Mouse (Mus musculus): ENCODE results near the gene Hsf2bp. TPM values are rescaled to one million over a fixed set of nuclear protein-coding genes. Genes with fewer than 3 reads are reported as not detected.

Hsf2bp gene
- polyA plus RNA-seq, 1 experiment from 2014 or later: 0.99 TPM

- ATAC-seq (ENCODE audit: low FRiP score, low TSS enrichment): no peak
- no peak overlapping the region for H3K27ac ChIP-seq (ENCODE audit: low read length)
- H3K4me2 ChIP-seq (replicated peaks; ENCODE audit: low read depth, low read length): no peak overlapping the region
- no peak overlapping the region for H3K9ac ChIP-seq (replicated peaks; ENCODE audit: low read length)
- WGBS: 68% methylated on average over 5 of the region's 5 CpGs
- H3K27me3 ChIP-seq (ENCODE audit: insufficient read depth, low read length): no peaks in the 10 kb centered on the region
- H3K4me1 ChIP-seq (ENCODE audit: insufficient read depth, low read length): no peaks in the 10 kb centered on the region
- no peaks in the 10 kb centered on the region for H3K36me3 ChIP-seq (ENCODE audit: insufficient read depth, low read length)
- H3K4me3 ChIP-seq (ENCODE audit: low read length): no peak overlapping the region
- no peaks in the 10 kb centered on the region for H3K9me3 ChIP-seq (ENCODE audit: low read length)
Observed at GRCm38 (mm10) chr17:31974694-31975093, 61.5 kb downstream of the Hsf2bp start.

- Histone ChIP-seq H3K9ac (replicated peaks; ENCODE audit: low read length) (no peak overlapping the region), H3K9me3 (ENCODE audit: low read length) (no peaks in the 10 kb centered on the region), H3K4me1 (ENCODE audit: insufficient read depth, low read length) (no peaks in the 10 kb centered on the region), H3K27ac (ENCODE audit: low read length) (no peak overlapping the region), H3K27me3 (ENCODE audit: insufficient read depth, low read length) (no peaks in the 10 kb centered on the region), H3K36me3 (ENCODE audit: insufficient read depth, low read length) (no peaks in the 10 kb centered on the region), H3K4me3 (ENCODE audit: low read length) (no peak overlapping the region), H3K4me2 (replicated peaks; ENCODE audit: low read depth, low read length) (no peak overlapping the region)
- 78% methylated on average over 7 of the region's 7 CpGs for WGBS
- no peak for ATAC-seq (ENCODE audit: low FRiP score, low TSS enrichment)
Observed at GRCm38 (mm10) chr17:31973664-31974230, 62.4 kb downstream of the Hsf2bp start.

GRCm38 (mm10) chr17:31970890-31971289, 65.3 kb downstream of the Hsf2bp start:
- Histone ChIP-seq H3K4me1 (ENCODE audit: insufficient read depth, low read length) (peaks cover 18% of the 10 kb centered on the region), H3K27ac (ENCODE audit: low read length) (no peak overlapping the region), H3K9me3 (ENCODE audit: low read length) (no peaks in the 10 kb centered on the region), H3K4me3 (ENCODE audit: low read length) (no peak overlapping the region), H3K9ac (replicated peaks; ENCODE audit: low read length) (no peak overlapping the region), H3K27me3 (ENCODE audit: insufficient read depth, low read length) (no peaks in the 10 kb centered on the region), H3K4me2 (replicated peaks; ENCODE audit: low read depth, low read length) (no peak overlapping the region), H3K36me3 (ENCODE audit: insufficient read depth, low read length) (no peaks in the 10 kb centered on the region)
- ATAC-seq (ENCODE audit: low FRiP score, low TSS enrichment): no peak
- 90% methylated on average over 2 of the region's 2 CpGs for WGBS

GRCm38 (mm10) chr17:31968801-31969200, 67.3 kb downstream of the Hsf2bp start:
- Histone ChIP-seq H3K4me1 (ENCODE audit: insufficient read depth, low read length) (peaks cover 22% of the 10 kb centered on the region), H3K9me3 (ENCODE audit: low read length) (no peaks in the 10 kb centered on the region), H3K36me3 (ENCODE audit: insufficient read depth, low read length) (no peaks in the 10 kb centered on the region), H3K27ac (ENCODE audit: low read length) (no peak overlapping the region), H3K9ac (replicated peaks; ENCODE audit: low read length) (no peak overlapping the region), H3K4me3 (ENCODE audit: low read length) (no peak overlapping the region), H3K4me2 (replicated peaks; ENCODE audit: low read depth, low read length) (no peak overlapping the region), H3K27me3 (ENCODE audit: insufficient read depth, low read length) (no peaks in the 10 kb centered on the region)
- no peak for ATAC-seq (ENCODE audit: low FRiP score, low TSS enrichment)
- WGBS: 78% methylated on average over 1 of the region's 1 CpGs

GRCm38 (mm10) chr17:31967311-31967710, 68.8 kb downstream of the Hsf2bp start:
- no peaks in the 10 kb centered on the region for H3K9me3 ChIP-seq (ENCODE audit: low read length)
- no peaks in the 10 kb centered on the region for H3K27me3 ChIP-seq (ENCODE audit: insufficient read depth, low read length)
- H3K4me2 ChIP-seq (replicated peaks; ENCODE audit: low read depth, low read length): no peak overlapping the region
- peak overlapping the region; percentile 95 for H3K27ac ChIP-seq (ENCODE audit: low read length)
- H3K4me1 ChIP-seq (ENCODE audit: insufficient read depth, low read length): peaks cover 22% of the 10 kb centered on the region
- H3K4me3 ChIP-seq (ENCODE audit: low read length): no peak overlapping the region
- no peak overlapping the region for H3K9ac ChIP-seq (replicated peaks; ENCODE audit: low read length)
- H3K36me3 ChIP-seq (ENCODE audit: insufficient read depth, low read length): no peaks in the 10 kb centered on the region
- WGBS: 56% methylated on average over 4 of the region's 4 CpGs
- ATAC-seq (ENCODE audit: low FRiP score, low TSS enrichment): no peak

DNA sequence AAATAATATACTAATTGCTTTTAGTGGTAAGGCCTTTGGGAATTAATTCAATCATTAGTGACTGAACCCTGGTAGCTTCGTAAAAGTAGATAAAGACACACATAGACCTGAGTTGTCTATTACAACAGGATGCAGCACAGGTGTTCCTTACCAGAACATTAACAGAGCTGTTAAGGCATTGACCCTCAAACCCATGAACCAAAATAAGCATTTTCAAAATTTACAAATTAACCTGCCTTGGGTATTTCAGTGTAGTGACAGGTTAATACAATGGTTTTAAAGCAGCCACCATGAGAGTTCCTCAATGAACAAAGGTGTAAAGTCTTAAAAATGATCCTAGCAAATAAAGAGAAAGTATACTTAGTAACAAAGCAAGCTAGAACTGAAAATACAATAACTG, 69.6 kb downstream of the Hsf2bp start:
- Histone ChIP-seq H3K4me2 (replicated peaks; ENCODE audit: low read depth, low read length) (no peak overlapping the region), H3K27ac (ENCODE audit: low read length) (peak overlapping the region; percentile 95)
- 75% methylated on average over 1 of the region's 1 CpGs for WGBS

DNA sequence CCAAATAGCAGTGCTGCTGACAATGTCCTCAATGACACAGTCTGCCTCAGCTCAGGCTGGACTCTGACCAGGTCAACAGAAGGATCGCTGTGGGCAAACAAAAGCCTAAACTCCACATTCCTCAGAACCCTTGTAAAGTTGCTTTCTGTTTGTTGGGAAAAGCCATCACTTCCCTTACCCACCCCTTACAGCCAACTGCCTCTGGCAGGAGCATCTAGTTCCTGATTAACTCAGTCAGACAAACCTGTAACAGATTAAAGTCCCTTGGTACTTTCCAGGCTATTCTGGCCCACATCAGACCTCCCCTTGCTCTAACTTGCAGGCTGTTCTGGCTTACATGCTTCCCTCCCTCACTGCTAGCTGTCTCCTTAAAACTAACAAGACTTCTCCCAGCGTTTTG, 70.5 kb downstream of the Hsf2bp start:
- WGBS: 18% methylated on average over 2 of the region's 2 CpGs
- Histone ChIP-seq H3K36me3 (ENCODE audit: insufficient read depth, low read length) (no peaks in the 10 kb centered on the region), H3K4me3 (ENCODE audit: low read length) (no peak overlapping the region), H3K9ac (replicated peaks; ENCODE audit: low read length) (0 out of 2 replicates have a peak overlapping the region, but pooled peaks have one; percentile 22), H3K4me1 (ENCODE audit: insufficient read depth, low read length) (peaks cover 22% of the 10 kb centered on the region), H3K27ac (ENCODE audit: low read length) (peak overlapping the region; percentile 95), H3K9me3 (ENCODE audit: low read length) (no peaks in the 10 kb centered on the region), H3K4me2 (replicated peaks; ENCODE audit: low read depth, low read length) (no peak overlapping the region), H3K27me3 (ENCODE audit: insufficient read depth, low read length) (no peaks in the 10 kb centered on the region)
- ATAC-seq (ENCODE audit: low FRiP score, low TSS enrichment): peak; percentile 95

More for the DNA sequence above, 69.6 kb downstream of the Hsf2bp start:
- Histone ChIP-seq H3K27me3 (ENCODE audit: insufficient read depth, low read length) (no peaks in the 10 kb centered on the region), H3K9ac (replicated peaks; ENCODE audit: low read length) (no peak overlapping the region), H3K4me1 (ENCODE audit: insufficient read depth, low read length) (peaks cover 22% of the 10 kb centered on the region), H3K9me3 (ENCODE audit: low read length) (no peaks in the 10 kb centered on the region), H3K4me3 (ENCODE audit: low read length) (no peak overlapping the region), H3K36me3 (ENCODE audit: insufficient read depth, low read length) (no peaks in the 10 kb centered on the region)
- ATAC-seq (ENCODE audit: low FRiP score, low TSS enrichment): no peak; the same call in 1 of the 2 replicates

DNA sequence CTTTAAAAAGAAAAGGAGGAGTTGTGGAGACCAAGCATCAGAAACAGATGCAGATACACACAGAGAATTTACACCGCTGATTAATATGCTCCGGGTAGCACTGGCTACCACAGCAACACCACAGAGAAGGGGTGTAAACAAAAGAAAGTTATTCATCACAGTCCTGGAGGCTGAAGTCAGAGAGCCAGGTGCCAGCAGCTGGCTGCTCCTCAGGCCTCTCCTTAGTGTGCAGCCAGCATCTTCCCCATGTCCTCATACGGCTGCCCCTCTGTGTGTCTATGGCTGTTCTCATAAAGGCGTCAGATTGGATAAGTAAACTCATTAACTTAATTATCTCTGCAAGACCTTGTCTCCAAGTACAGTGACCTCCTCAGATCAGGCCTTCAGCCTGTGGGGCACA, 73.2 kb downstream of the Hsf2bp start:
- Histone ChIP-seq H3K36me3 (ENCODE audit: insufficient read depth, low read length) (no peaks in the 10 kb centered on the region), H3K9ac (replicated peaks; ENCODE audit: low read length) (no peak overlapping the region), H3K4me3 (ENCODE audit: low read length) (no peak overlapping the region), H3K9me3 (ENCODE audit: low read length) (no peaks in the 10 kb centered on the region), H3K4me1 (ENCODE audit: insufficient read depth, low read length) (peaks cover 21% of the 10 kb centered on the region), H3K27ac (ENCODE audit: low read length) (no peak overlapping the region), H3K27me3 (ENCODE audit: insufficient read depth, low read length) (no peaks in the 10 kb centered on the region), H3K4me2 (replicated peaks; ENCODE audit: low read depth, low read length) (no peak overlapping the region)
- 74% methylated on average over 4 of the region's 4 CpGs for WGBS
- no peak for ATAC-seq (ENCODE audit: low FRiP score, low TSS enrichment)

GRCm38 (mm10) chr17:31962281-31962680, 73.9 kb downstream of the Hsf2bp start:
- WGBS: 82% methylated on average over 5 of the region's 5 CpGs
- Histone ChIP-seq H3K4me1 (ENCODE audit: insufficient read depth, low read length) (peaks cover 14% of the 10 kb centered on the region), H3K4me2 (replicated peaks; ENCODE audit: low read depth, low read length) (no peak overlapping the region), H3K9ac (replicated peaks; ENCODE audit: low read length) (no peak overlapping the region), H3K4me3 (ENCODE audit: low read length) (no peak overlapping the region), H3K9me3 (ENCODE audit: low read length) (no peaks in the 10 kb centered on the region), H3K27ac (ENCODE audit: low read length) (no peak overlapping the region), H3K27me3 (ENCODE audit: insufficient read depth, low read length) (no peaks in the 10 kb centered on the region), H3K36me3 (ENCODE audit: insufficient read depth, low read length) (no peaks in the 10 kb centered on the region)
- ATAC-seq (ENCODE audit: low FRiP score, low TSS enrichment): no peak

DNA sequence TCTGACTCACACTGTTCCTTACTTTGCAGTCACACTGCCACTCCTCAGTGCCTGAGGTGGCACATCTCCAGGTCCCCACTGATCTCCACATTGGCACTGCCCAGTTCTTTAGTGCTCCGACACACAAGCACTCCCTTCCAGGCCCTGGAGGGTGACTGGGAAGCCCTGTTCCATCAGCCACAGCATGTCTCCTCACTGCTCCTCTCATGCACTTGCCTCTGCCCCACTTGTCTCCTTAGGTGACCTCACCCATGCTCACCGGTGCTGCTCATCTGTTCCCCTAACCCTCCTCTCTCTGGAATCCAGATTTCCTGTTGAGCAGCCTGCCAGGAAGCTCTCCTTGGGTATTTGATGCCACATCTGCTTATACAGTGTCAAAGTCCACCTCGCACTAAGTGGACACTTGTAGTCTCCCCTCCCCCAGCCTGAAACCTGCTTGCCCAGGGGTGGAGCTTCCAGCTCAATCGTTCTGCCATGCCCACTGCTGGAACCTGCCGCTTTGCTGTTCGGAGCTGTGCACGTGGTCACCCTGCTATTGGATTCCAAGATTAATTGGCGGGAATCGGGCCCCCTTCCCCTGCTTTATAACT, 81.5 kb downstream of the Hsf2bp start:
- H3K4me3 ChIP-seq (ENCODE audit: low read length): no peak overlapping the region
- H3K4me2 ChIP-seq (replicated peaks; ENCODE audit: low read depth, low read length): no peak overlapping the region
- 90% methylated on average over 9 of the region's 9 CpGs for WGBS
- no peaks in the 10 kb centered on the region for H3K9me3 ChIP-seq (ENCODE audit: low read length)
- no peak overlapping the region for H3K9ac ChIP-seq (replicated peaks; ENCODE audit: low read length)
- no peaks in the 10 kb centered on the region for H3K4me1 ChIP-seq (ENCODE audit: insufficient read depth, low read length)
- no peaks in the 10 kb centered on the region for H3K27me3 ChIP-seq (ENCODE audit: insufficient read depth, low read length)
- no peak overlapping the region for H3K27ac ChIP-seq (ENCODE audit: low read length)
- ATAC-seq (ENCODE audit: low FRiP score, low TSS enrichment): no peak
- H3K36me3 ChIP-seq (ENCODE audit: insufficient read depth, low read length): no peaks in the 10 kb centered on the region

Measured in kidney, embryonic 16.5 days (tissue).